Mouse (Mus musculus) forebrain, embryonic 14.5 days (tissue): ENCODE results near the gene Sec24c. TPM values are rescaled to one million over a fixed set of nuclear protein-coding genes. Genes with fewer than 3 reads are reported as not detected.
"Not testable (repeated sequence)": the region's sequence is repeated elsewhere in the genome, so short reads cannot be mapped to it uniquely, and the experiment has no call there.

Experiments used
- ATAC-seq: fragments of 200-750 bp; cut with Nextera tagmentation; 2 replicates; pipeline ENCODE4 v1.8.0; 2017; ENCODE audit warnings: mild to moderate bottlenecking, moderate library complexity
- DNase-seq: peaks from one replicate; pipeline ENCODE4 v3.0.0-alpha.2; 2015; ENCODE audit warnings: low spot score
- H3K27ac ChIP-seq: fragments of 300-500 bp; sonication (generic); 2 replicates; pipeline ENCODE4 v1.5.1; 2014; ENCODE audit warnings: low read depth, mild to moderate bottlenecking, control low read depth, low read length, moderate library complexity
- H3K27me3 ChIP-seq: fragments of 300-500 bp; sonication (generic); replicated peaks from 2 replicates; pipeline ENCODE4 v1.6.1; 2014; ENCODE audit warnings: low read length, control low read depth, mixed read lengths; ENCODE audit not compliant: control insufficient read depth, insufficient read depth
- H3K36me3 ChIP-seq: fragments of 300-500 bp; sonication (generic); 2 replicates; pipeline ENCODE4 v1.6.1; 2014; ENCODE audit warnings: low read length, control low read depth; ENCODE audit not compliant: control insufficient read depth, insufficient read depth
- H3K4me1 ChIP-seq: fragments of 300-500 bp; sonication (generic); 2 replicates; pipeline ENCODE4 v1.6.1; 2014; ENCODE audit warnings: antibody characterized with exemption, low read length, control low read depth; ENCODE audit not compliant: control insufficient read depth, insufficient read depth
- H3K4me2 ChIP-seq: fragments of 300-500 bp; sonication (generic); 2 replicates; pipeline ENCODE4 v1.6.1; 2014; ENCODE audit warnings: mild to moderate bottlenecking, control low read depth, low read length
- H3K4me3 ChIP-seq: fragments of 300-500 bp; sonication (generic); 2 replicates; pipeline ENCODE4 v1.5.1; 2014; ENCODE audit warnings: low read depth, low read length, control low read depth
- H3K9ac ChIP-seq: fragments of 300-500 bp; sonication (generic); 2 replicates; pipeline ENCODE4 v1.6.1; 2014; ENCODE audit warnings: mild to moderate bottlenecking, low read length, control low read depth, moderate library complexity
- H3K9me3 ChIP-seq: fragments of 300-500 bp; sonication (generic); replicated peaks from 2 replicates; pipeline ENCODE4 v1.6.1; 2016; ENCODE audit warnings: low read length, control low read depth, mixed read lengths; ENCODE audit not compliant: control insufficient read depth
- WGBS: fragments of 180-500 bp; shearing (Covaris S2); extraction: QIAGEN DNeasy Blood & Tissue Kit; methylation state at CpG from one replicate; pipeline ENCODE4 v1.1.7; 2014; 5-methylcytosine and 5-hydroxymethylcytosine counted together
- polyA plus RNA-seq: library from polyadenylated mRNA; unstranded; fragments of >200 nt; fragmentation: Nextera tagmentation; extraction: Ambion mirVana; gene quantifications from 2 replicates; pipeline ENCODE4 v1.2.1, GENCODE M21; 2014

Gene Sec24c
- 64.9 and 75.4 TPM in 2 replicates for polyA plus RNA-seq

- Histone ChIP-seq H3K4me1 (peaks cover 3% of the 10 kb centered on the region; the same call in 1 of the 2 replicates), H3K27ac (peak within 1 kb of the TSS; percentile 77), H3K4me3 (peak within 1 kb of the TSS; percentile 67), H3K9ac (peak within 1 kb of the TSS; percentile 79), H3K27me3 (no peaks in the 10 kb centered on the region), H3K4me2 (peak within 1 kb of the TSS; percentile 75), H3K9me3 (no peaks in the 10 kb centered on the region), H3K36me3 (peaks cover 33% of the 10 kb centered on the region)
- ATAC-seq (peak; percentile 98), DNase-seq (peak; percentile 100)
- WGBS, result 2% methylated on average over 42 of the region's 43 CpGs
Observed at GRCm38 (mm10) chr14:20674064-20674833, at the start of gene Sec24c. Sec24c (plus strand) TSS chr14:20674308.

- no peak overlapping the region for H3K9ac ChIP-seq
- ATAC-seq, result no peak
- H3K36me3 ChIP-seq, result no peaks in the 10 kb centered on the region
- no peaks in the 10 kb centered on the region for H3K27me3 ChIP-seq
- no peak for DNase-seq
- no peaks in the 10 kb centered on the region for H3K4me1 ChIP-seq
- WGBS, result 80% methylated on average over 2 of the region's 2 CpGs
- H3K4me2 ChIP-seq, result no peak overlapping the region
- H3K9me3 ChIP-seq, result no peaks in the 10 kb centered on the region
- no peak overlapping the region for H3K4me3 ChIP-seq
- no peak overlapping the region for H3K27ac ChIP-seq
Observed at GRCm38 (mm10) chr14:20626447-20626846, 47.7 kb upstream of the Sec24c start.

- no peaks in the 10 kb centered on the region for H3K36me3 ChIP-seq
- DNase-seq (no peak), ATAC-seq (no peak)
- H3K9ac ChIP-seq, result no peak overlapping the region
- no peaks in the 10 kb centered on the region for H3K9me3 ChIP-seq
- H3K27ac ChIP-seq, result no peak overlapping the region
- no peak overlapping the region for H3K4me3 ChIP-seq
- 81% methylated on average over 3 of the region's 3 CpGs for WGBS
- H3K4me2 ChIP-seq, result no peak overlapping the region
- no peaks in the 10 kb centered on the region for H3K4me1 ChIP-seq
- no peaks in the 10 kb centered on the region for H3K27me3 ChIP-seq
Observed at GRCm38 (mm10) chr14:20626971-20627370, 47.1 kb upstream of the Sec24c start.

- Histone ChIP-seq H3K27ac (no peak overlapping the region), H3K36me3 (no peaks in the 10 kb centered on the region), H3K4me1 (no peaks in the 10 kb centered on the region), H3K9ac (no peak overlapping the region), H3K4me2 (no peak overlapping the region), H3K27me3 (no peaks in the 10 kb centered on the region), H3K9me3 (no peaks in the 10 kb centered on the region), H3K4me3 (no peak overlapping the region)
- WGBS, result 72% methylated on average over 4 of the region's 4 CpGs
- ATAC-seq, result no peak
- DNase-seq, result no peak
Observed at GRCm38 (mm10) chr14:20631253-20631652, 42.9 kb upstream of the Sec24c start.

- Histone ChIP-seq H3K27ac (no peak overlapping the region), H3K4me1 (no peaks in the 10 kb centered on the region), H3K9me3 (no peaks in the 10 kb centered on the region), H3K27me3 (no peaks in the 10 kb centered on the region), H3K4me2 (no peak overlapping the region), H3K4me3 (no peak overlapping the region), H3K9ac (no peak overlapping the region), H3K36me3 (no peaks in the 10 kb centered on the region)
- no peak for ATAC-seq
- 97% methylated on average over 2 of the region's 2 CpGs for WGBS
- DNase-seq, result no peak
Observed at GRCm38 (mm10) chr14:20635546-20635945, 38.6 kb upstream of the Sec24c start.

- not testable (repeated sequence) for ATAC-seq, H3K9me3 ChIP-seq, H3K36me3 ChIP-seq, DNase-seq, H3K9ac ChIP-seq, H3K27ac ChIP-seq, H3K4me2 ChIP-seq, H3K4me1 ChIP-seq, H3K27me3 ChIP-seq, H3K4me3 ChIP-seq
- WGBS, result 96% methylated on average over 3 of the region's 3 CpGs
Observed at GRCm38 (mm10) chr14:20636968-20637367, 37.1 kb upstream of the Sec24c start.

- Histone ChIP-seq H3K36me3 (no peaks in the 10 kb centered on the region), H3K9ac (no peak overlapping the region), H3K9me3 (no peaks in the 10 kb centered on the region), H3K4me3 (no peak overlapping the region), H3K4me1 (no peaks in the 10 kb centered on the region), H3K27me3 (no peaks in the 10 kb centered on the region), H3K27ac (no peak overlapping the region), H3K4me2 (no peak overlapping the region)
- ATAC-seq (no peak), DNase-seq (no peak)
- WGBS, result 87% methylated on average over 2 of the region's 2 CpGs
Observed at GRCm38 (mm10) chr14:20637818-20638574, 36.1 kb upstream of the Sec24c start.

GRCm38 (mm10) chr14:20638702-20639101 lies 35.4 kb upstream of the Sec24c start:
- DNase-seq, result no peak
- Histone ChIP-seq H3K4me3 (no peak overlapping the region), H3K9me3 (no peaks in the 10 kb centered on the region), H3K4me1 (no peaks in the 10 kb centered on the region), H3K27me3 (no peaks in the 10 kb centered on the region), H3K9ac (no peak overlapping the region), H3K27ac (no peak overlapping the region), H3K36me3 (no peaks in the 10 kb centered on the region), H3K4me2 (no peak overlapping the region)
- no peak for ATAC-seq
- WGBS, result 89% methylated on average over 6 of the region's 6 CpGs
